Mouse (Mus musculus) Patski (cell line): ENCODE measurements around the gene Fam163a. TPM values are rescaled to one million over a fixed set of nuclear protein-coding genes. Genes with fewer than 3 reads are reported as not detected.

Experiments
- ATAC-seq: fragments of 100-300 bp; one replicate; pipeline ENCODE4 v1.8.0; 2021
- CTCF ChIA-PET: fragments of 350-600 bp; sonication (Branson Sonifier 250); formaldehyde crosslinking; loops from one replicate; lab custom pipeline; 2022; ENCODE audit warnings: inconsistent platforms; lab: Charles Lee
- POLR2A ChIA-PET: fragments of 350-600 bp; sonication (Branson Sonifier 250); formaldehyde crosslinking; loops from one replicate; lab custom pipeline; 2022; ENCODE audit warnings: antibody characterized with exemption, inconsistent platforms; lab: Charles Lee
- DNase-seq: peaks from one replicate; pipeline ENCODE4 v3.0.0-alpha.2; 2011; ENCODE audit warnings: low read depth, low spot score
- H3K27me3 ChIP-seq: fragments of 371-371 bp; one replicate; pipeline ENCODE4 v1.5.1; 2021
- CTCF ChIP-seq: fragments of 100-300 bp; IDR thresholded peaks from one replicate; pipeline ENCODE4 v1.5.1; 2021
- in situ Hi-C: fragments of 300-500 bp; cut with MboI; formaldehyde crosslinking; loops from 3 replicates; pipeline ENCODE4 v1.11.1; 2018; ENCODE audit warnings: low pct_unique_long_range_greater_than_20kb, mixed read lengths
- polyA plus RNA-seq: library from polyadenylated mRNA; unstranded; gene quantifications from one replicate; pipeline ENCODE4 v1.2.3, GENCODE M21; 2021

Fam163a gene
- polyA plus RNA-seq, 1 experiment from 2014 or later, result not detected

DNA sequence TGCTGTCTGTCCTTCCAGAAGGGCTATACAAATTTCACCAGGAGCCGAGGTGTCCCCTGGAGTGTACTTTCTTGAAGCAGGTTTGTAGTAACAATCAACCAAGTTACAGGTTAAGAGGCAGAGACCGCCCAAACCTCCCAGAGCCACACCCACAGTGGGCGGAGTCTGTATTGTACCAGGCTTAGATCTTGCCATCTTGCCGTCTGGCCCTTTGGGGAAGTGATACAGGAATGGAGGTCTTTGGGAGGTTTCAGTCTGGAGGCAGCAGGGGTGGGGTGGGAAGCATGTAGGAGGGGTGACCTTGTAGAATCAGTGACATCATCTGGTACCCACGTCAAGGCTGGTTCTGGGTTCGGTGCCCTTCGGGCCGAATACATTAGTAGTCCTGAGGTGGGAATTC lies 115.3 kb downstream of the Fam163a start:
- in situ Hi-C loops, result no loop called here
- H3K27me3 ChIP-seq, result no peaks in the 10 kb centered on the region
- no peak for TF ChIP-seq CTCF
- POLR2A ChIA-PET, result interaction anchor here (0.6 kb wide), 2 partner anchors 20 to 1487 kb away, joined by 3 to 4 read pairs; no protein-coding TSS in a partner anchor
- CTCF ChIA-PET, result no interaction called here
- no peak for DNase-seq
- ATAC-seq, result no peak

DNA sequence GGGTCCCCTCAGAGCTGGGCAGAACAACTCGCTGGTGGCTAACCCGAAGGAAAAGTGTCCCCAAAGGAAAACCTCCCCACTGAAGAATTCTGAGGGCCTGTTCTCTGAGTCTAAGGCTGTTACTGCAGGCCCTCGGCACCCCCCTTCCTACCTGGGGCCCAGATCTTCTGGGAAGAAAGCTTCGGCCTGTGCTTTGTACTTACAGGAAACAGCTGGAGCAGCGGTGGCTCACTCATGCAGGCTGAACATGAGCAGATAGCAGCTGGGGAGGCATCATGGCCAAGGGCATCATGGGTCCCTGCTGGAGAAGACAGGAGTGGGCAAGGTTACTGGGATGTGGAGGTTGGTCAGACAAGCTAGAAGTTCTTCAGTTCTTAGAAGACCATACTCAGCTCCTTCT lies 117.2 kb downstream of the Fam163a start:
- in situ Hi-C loops, result no loop called here
- H3K27me3 ChIP-seq, result no peaks in the 10 kb centered on the region
- ATAC-seq (no peak), DNase-seq (no peak)
- CTCF ChIA-PET, result interaction anchor here (0.9 to 3.8 kb wide), 5 partner anchors 9 to 154 kb away, joined by 3 to 17 read pairs (median 4); no protein-coding TSS in a partner anchor
- no peak for TF ChIP-seq CTCF
- POLR2A ChIA-PET, result interaction anchor here (0.7 kb wide), 1 partner anchor 10 kb away, joined by 4 read pairs; no protein-coding TSS in a partner anchor

DNA sequence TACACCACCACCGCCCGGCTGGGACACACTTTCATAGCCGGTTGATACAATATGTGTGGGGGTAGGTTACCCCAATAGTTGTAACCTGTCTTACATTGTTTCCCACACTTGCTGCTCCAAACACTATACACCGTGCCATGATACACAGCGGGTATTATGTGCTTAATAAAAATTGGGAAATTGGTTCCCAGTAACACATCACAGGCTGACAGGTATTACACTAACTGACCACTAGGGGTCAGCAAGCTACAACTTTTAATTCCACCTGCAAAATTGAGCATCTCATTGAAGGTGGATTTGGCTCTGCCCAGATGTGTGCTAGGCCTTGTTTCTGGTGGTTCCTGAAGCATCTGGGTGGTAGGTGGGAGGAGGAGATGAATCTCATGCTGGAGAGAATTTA lies 119.1 kb downstream of the Fam163a start:
- peak; percentile 81 for TF ChIP-seq CTCF
- CTCF ChIA-PET, result interaction anchor here (3.8 kb wide), 1 partner anchor 156 kb away, joined by 17 read pairs; no protein-coding TSS in a partner anchor
- ATAC-seq, result no peak
- DNase-seq, result peak; percentile 30
- no peaks in the 10 kb centered on the region for H3K27me3 ChIP-seq
- POLR2A ChIA-PET, result interaction anchor here (0.6 kb wide), 1 partner anchor 332 kb away, joined by 3 read pairs; no protein-coding TSS in a partner anchor
- in situ Hi-C loops, result no loop called here

DNA sequence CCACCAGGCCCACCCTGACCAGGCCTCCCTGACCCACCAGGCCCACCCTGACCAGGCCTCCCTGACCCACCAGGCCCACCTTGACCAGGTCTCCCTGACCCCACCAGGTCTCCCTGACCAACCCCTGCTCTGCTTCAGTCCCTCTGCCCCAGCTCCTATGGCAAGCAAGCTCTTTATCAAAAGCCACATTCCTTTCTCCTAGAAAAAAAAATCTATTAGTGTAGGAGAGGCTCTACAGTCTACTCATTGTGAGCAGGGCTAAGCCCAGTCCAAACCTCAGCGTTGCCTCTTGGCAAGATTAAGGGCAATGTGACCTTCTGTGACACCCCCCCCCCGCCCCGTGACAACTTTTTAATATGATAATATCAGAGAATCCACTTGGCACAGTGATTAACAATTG lies 120.2 kb downstream of the Fam163a start:
- DNase-seq, result no peak
- ChIA-PET CTCF (interaction anchor here (1.0 to 1.6 kb wide), 2 partner anchors 146 to 157 kb away, joined by 3 to 6 read pairs; no protein-coding TSS in a partner anchor), POLR2A (interaction anchor here (0.6 kb wide), 1 partner anchor 293 kb away, joined by 4 read pairs; no protein-coding TSS in a partner anchor)
- in situ Hi-C loops, result no loop called here
- no peak for TF ChIP-seq CTCF
- H3K27me3 ChIP-seq, result no peaks in the 10 kb centered on the region
- no peak for ATAC-seq

GRCm38 (mm10) chr1:156077655-156078054 lies 127.2 kb downstream of the Fam163a start:
- in situ Hi-C loops, result no loop called here
- H3K27me3 ChIP-seq, result no peaks in the 10 kb centered on the region
- DNase-seq (no peak), ATAC-seq (no peak)
- ChIA-PET POLR2A (interaction anchor here (0.6 kb wide), 1 partner anchor 10 kb away, joined by 4 read pairs; no protein-coding TSS in a partner anchor), CTCF (no interaction called here)
- TF ChIP-seq CTCF, result no peak

DNA sequence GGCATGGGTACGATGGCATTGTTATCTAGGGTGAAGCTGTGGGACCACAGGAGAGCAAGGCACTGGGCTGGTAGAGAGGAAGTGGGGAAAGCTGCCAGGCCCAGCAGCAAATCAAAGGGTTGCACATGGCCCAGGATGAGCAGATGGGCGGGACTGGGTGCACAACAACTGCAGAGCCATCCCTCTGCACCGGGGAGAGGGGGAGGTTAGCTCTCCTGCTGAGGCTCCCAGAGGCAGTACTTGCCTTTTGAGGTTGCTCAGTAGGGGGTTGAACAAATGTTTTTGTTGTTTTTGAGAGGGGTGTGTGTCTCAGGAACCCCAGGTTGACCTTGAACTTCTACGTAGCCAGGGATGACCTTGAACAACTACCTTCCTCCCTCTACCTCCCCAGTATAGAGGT lies 128.4 kb downstream of the Fam163a start:
- DNase-seq, result no peak
- ATAC-seq, result no peak
- POLR2A ChIA-PET, result no interaction called here
- CTCF ChIA-PET, result interaction anchor here (0.8 to 1.2 kb wide), 3 partner anchors 15 to 158 kb away, joined by 3 to 4 read pairs (median 3); no protein-coding TSS in a partner anchor
- in situ Hi-C loops, result no loop called here
- no peak for TF ChIP-seq CTCF
- no peaks in the 10 kb centered on the region for H3K27me3 ChIP-seq

DNA sequence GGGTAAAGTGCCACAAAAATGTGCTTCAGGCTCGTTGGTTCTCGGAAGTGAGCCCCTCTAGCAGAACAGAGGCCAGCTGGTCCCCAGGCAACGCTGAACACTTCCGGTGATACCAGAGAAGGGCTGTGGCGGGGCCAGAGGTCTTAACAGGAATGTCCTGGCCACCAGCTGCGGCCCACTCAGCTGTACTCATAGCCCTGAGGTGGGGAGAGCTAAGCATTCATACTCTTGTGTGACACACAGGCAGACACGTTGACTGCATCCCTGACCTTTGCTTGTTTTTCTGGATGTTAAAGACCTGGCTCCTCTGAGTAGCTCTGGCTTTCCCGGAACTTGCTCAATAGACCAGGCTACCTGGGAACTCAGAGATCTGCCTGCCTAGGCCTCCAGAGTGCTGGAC lies 130.3 kb downstream of the Fam163a start:
- ChIA-PET CTCF (interaction anchor here (1.1 to 1.6 kb wide), 3 partner anchors 32 to 167 kb away, joined by 3 read pairs; no protein-coding TSS in a partner anchor), POLR2A (no interaction called here)
- in situ Hi-C loops, result no loop called here
- DNase-seq (no peak), ATAC-seq (no peak)
- TF ChIP-seq CTCF, result no peak
- no peaks in the 10 kb centered on the region for H3K27me3 ChIP-seq

GRCm38 (mm10) chr1:156073169-156073821 lies 131.5 kb downstream of the Fam163a start:
- ChIA-PET POLR2A (interaction anchor here (0.6 kb wide), 1 partner anchor 818 kb away, joined by 3 read pairs; no protein-coding TSS in a partner anchor), CTCF (interaction anchor here (1.1 kb wide), 1 partner anchor 10 kb away, joined by 5 read pairs; no protein-coding TSS in a partner anchor)
- ATAC-seq (no peak), DNase-seq (no peak)
- TF ChIP-seq CTCF, result no peak
- no peaks in the 10 kb centered on the region for H3K27me3 ChIP-seq
- in situ Hi-C loops, result no loop called here

GRCm38 (mm10) chr1:156070106-156070505 lies 134.7 kb downstream of the Fam163a start:
- ChIA-PET CTCF (no interaction called here), POLR2A (interaction anchor here (0.7 kb wide), 2 partner anchors 187 to 377 kb away, joined by 3 read pairs; no protein-coding TSS in a partner anchor)
- H3K27me3 ChIP-seq, result no peaks in the 10 kb centered on the region
- peak; percentile 71 for DNase-seq
- TF ChIP-seq CTCF, result no peak
- ATAC-seq, result peak; percentile 95
- in situ Hi-C loops, result no loop called here

DNA sequence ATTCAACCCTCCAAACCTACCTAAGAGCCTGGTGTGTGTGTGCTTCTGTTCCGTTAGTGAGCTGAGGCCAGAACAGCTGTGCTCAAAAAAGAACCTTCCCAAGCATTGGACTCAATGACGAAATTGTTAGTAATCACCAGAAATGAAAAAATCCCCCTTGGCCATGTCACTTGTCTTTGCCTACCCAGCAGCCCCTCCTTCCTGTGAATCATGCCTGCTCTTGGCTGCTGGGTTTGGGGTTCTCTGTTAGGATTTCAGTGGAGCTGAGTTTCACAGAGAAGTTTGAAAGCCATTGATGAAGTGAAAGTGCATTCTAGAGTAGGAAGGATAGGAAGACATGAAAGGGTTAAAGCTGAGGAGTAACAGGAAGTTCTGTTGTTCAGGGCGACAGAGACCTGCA lies 138.7 kb downstream of the Fam163a start:
- TF ChIP-seq CTCF, result no peak
- no peak for ATAC-seq
- no peaks in the 10 kb centered on the region for H3K27me3 ChIP-seq
- in situ Hi-C loops, result no loop called here
- POLR2A ChIA-PET, result interaction anchor here (1.3 kb wide), 1 partner anchor 12 kb away, joined by 3 read pairs; no protein-coding TSS in a partner anchor
- CTCF ChIA-PET, result no interaction called here
- no peak for DNase-seq

- CTCF ChIA-PET, result interaction anchor here (1.4 to 2.0 kb wide), 4 partner anchors 11 to 179 kb away, joined by 3 to 6 read pairs (median 4); no protein-coding TSS in a partner anchor
- in situ Hi-C loops, result no loop called here
- no peak for TF ChIP-seq CTCF
- H3K27me3 ChIP-seq, result no peaks in the 10 kb centered on the region
- no peak for ATAC-seq
- POLR2A ChIA-PET, result no interaction called here
- no peak for DNase-seq
Measured at GRCm38 (mm10) chr1:156062193-156062592, 142.6 kb downstream of the Fam163a start.
